Comparison of ENCODE assay signal across 13 mouse cellular contexts in the genomic region with DNA sequence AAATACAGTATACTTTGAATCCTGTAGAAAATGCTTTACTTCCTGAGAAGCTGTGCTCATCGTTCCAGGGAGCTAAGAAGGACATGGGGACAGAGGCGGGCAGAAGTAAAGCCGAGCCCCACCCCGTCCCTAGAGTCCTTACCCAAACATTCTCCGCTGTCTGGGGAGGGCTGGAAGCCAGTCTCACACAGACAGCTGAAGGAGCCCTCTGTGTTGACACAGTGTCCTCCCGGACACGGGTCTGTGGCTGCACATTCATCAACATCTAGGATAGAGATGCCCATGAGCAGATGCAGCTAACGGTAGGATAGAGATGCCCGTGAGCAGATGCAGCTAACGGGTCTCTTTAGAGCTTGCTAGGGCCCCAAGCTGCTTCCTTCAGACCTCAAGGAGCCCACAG.
"Had no signal": no experiment of that assay in that cellular context is flagged by ENCODE, and none has a peak within 500 bp of the region (broad histone marks: within the 10 kb centered on the region; RNA-seq: fewer than 3 reads in every experiment).

No protein-coding gene starts in this region.

- H3K27ac ChIP-seq: intestine, embryonic 15.5 days; limb, embryonic 15.5 days; liver, embryonic 12.5 days; midbrain, embryonic 10.5 days; neural tube, embryonic 12.5 days had no signal

- H3K4me3 ChIP-seq: intestine, embryonic 15.5 days; limb, embryonic 15.5 days; liver, embryonic 12.5 days; midbrain, embryonic 10.5 days; neural tube, embryonic 12.5 days had no signal

- H3K9me3 ChIP-seq: intestine, embryonic 15.5 days; limb, embryonic 15.5 days; liver, embryonic 12.5 days; midbrain, embryonic 10.5 days; neural tube, embryonic 12.5 days had no signal

- DNase-seq: lung, postnatal 10 days; lung, postnatal 4 days; midbrain, embryonic 14.5 days; retina, postnatal 1 day; right cerebral cortex, postnatal 4 days; spleen, adult 18-20 months; thymus, adult 18-20 months; thymus, postnatal 14 days had no signal

- H3K27me3 ChIP-seq: intestine, embryonic 15.5 days; limb, embryonic 15.5 days; neural tube, embryonic 12.5 days had no signal

- H3K4me1 ChIP-seq: limb, embryonic 15.5 days; liver, embryonic 12.5 days; neural tube, embryonic 12.5 days had no signal

- H3K9ac ChIP-seq: intestine, embryonic 15.5 days; limb, embryonic 15.5 days; liver, embryonic 12.5 days; neural tube, embryonic 12.5 days had no signal

- H3K36me3 ChIP-seq: intestine, embryonic 15.5 days; limb, embryonic 15.5 days; liver, embryonic 12.5 days; midbrain, embryonic 10.5 days; neural tube, embryonic 12.5 days had no signal

- ATAC-seq: intestine, embryonic 15.5 days; liver, embryonic 12.5 days had no signal

- H3K4me2 ChIP-seq: intestine, embryonic 15.5 days; limb, embryonic 15.5 days; liver, embryonic 12.5 days; neural tube, embryonic 12.5 days had no signal
